Mouse (Mus musculus) neutrophil, adult 83 days (primary cell): ENCODE results near the gene Tex30. TPM values are rescaled to one million over a fixed set of nuclear protein-coding genes. Genes with fewer than 3 reads are reported as not detected.

Source experiments
- total RNA-seq, 2 experiments: library from RNA; stranded (reverse); gene quantifications; one replicate each; pipeline ENCODE4 v1.2.4; 2023

The Tex30 gene
- total RNA-seq = 10 to 100 TPM; 11.1 to 14.9 TPM

GRCm38 (mm10) chr1:44102259-44102717 is at the start of gene Tex30:
Gene Tex30 (minus strand): TSS chr1:44102441.

GRCm38 (mm10) chr1:44147563-44148381 is 45.5 kb upstream of the Tex30 start, which contains the start of gene Ercc5:
Gene Ercc5 (plus strand): TSS chr1:44147744.

GRCm38 (mm10) chr1:44118239-44119054 is 16.2 kb upstream of the Tex30 start, which contains the start of the genes Kdelc1 and Bivm:
Gene Kdelc1 (minus strand): TSS chr1:44118808.
Gene Bivm (plus strand): TSS chr1:44118957.

GRCm38 (mm10) chr1:44061836-44062235 is 40.4 kb downstream of the Tex30 start, which contains the start of gene Gm8251:
Gene Gm8251 (minus strand): TSS chr1:44061936.

Other genes with a start within 250 kb of the Tex30 start
- gene Tpp2, start 168.8 kb downstream of the Tex30 start, total RNA-seq = 10 to 100 TPM; 40.3 to 41.0 TPM
- not detected for gene Mettl21c, start 82.4 kb downstream of the Tex30 start, total RNA-seq
- under 1 TPM in 1 of 2 experiments, not detected in 1; 0.13 TPM for gene Gm8251, start 40.5 kb downstream of the Tex30 start, total RNA-seq
- gene Kdelc1, start 16.4 kb upstream of the Tex30 start, total RNA-seq = 1 to 10 TPM; 6.2 TPM
- 1 to 10 TPM; 7.5 to 7.6 TPM for gene Bivm, start 16.5 kb upstream of the Tex30 start, total RNA-seq
- gene Ercc5, start 45.3 kb upstream of the Tex30 start, total RNA-seq = 1 to 10 TPM; 6.8 to 7.7 TPM
- not detected for gene Mettl21e, start 116.5 kb upstream of the Tex30 start, total RNA-seq